Mouse (Mus musculus): ENCODE results near the gene Serpine1.

- TF ChIP-seq CTCF (IDR thresholded peaks at IDR 0.05; ENCODE audit: borderline replicate concordance, control insufficient read depth, extremely low read depth, insufficient read depth, low read length, poor library complexity) (no peak), POLR2A (IDR thresholded peaks at IDR 0.05; ENCODE audit: control insufficient read depth, extremely low read depth, insufficient read depth, low read length, poor library complexity) (no peak)
Measured at GRCm38 (mm10) chr5:137078041-137078440, 6.0 kb upstream of the Serpine1 start.

Data from thymus, adult 2 months (tissue).